Mouse (Mus musculus) spleen, adult 2 months (tissue): ENCODE data around the gene Rnf130.

ENCODE experiments used
- CTCF ChIP-seq: fragments of 200-500 bp; IDR thresholded peaks from 2 replicates; pipeline ENCODE4 v1.5.1; 2011; ENCODE audit warnings: mild to moderate bottlenecking, inconsistent platforms; ENCODE audit not compliant: insufficient read depth, insufficient read length, insufficient replicate concordance; ENCODE audit errors: extremely low read depth
- POLR2A ChIP-seq: fragments of 200-500 bp; IDR thresholded peaks from 2 replicates; pipeline ENCODE4 v1.6.1; 2011; ENCODE audit warnings: low read depth, low read length, inconsistent platforms

DNA sequence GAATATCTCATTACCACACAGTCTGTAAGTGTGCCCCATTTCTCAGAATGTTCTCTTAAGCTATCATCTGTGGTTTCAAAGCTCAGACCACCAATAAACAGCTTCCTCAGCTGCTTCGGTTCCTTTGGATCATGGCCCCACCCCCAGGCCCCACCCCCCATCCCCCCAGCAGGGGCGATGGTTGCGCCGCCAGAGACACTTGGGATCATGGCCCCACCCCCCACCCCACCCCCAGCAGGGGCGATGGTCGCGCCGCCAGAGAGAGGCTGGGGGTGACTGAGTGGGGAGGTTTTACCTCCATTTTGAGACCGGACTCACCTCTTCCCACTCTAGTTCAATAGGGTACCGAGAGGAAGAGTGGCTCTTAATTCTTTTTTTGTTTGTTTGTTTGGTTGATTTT is 102.6 kb downstream of the Rnf130 start:
- TF ChIP-seq CTCF, result no peak
- no peak for TF ChIP-seq POLR2A
